Mouse (Mus musculus) heart, adult 10 weeks (tissue): Measurements from ENCODE around the gene Vpreb1. TPM values are rescaled to one million over a fixed set of nuclear protein-coding genes. Genes with fewer than 3 reads are reported as not detected.

Experiments used
- polyA plus RNA-seq: library from polyadenylated mRNA; stranded (reverse); fragments of 350-450 nt; fragmentation: Illumina TruSeq; extraction: RNeasy Lipid Tissue Mini Kit (QIAGEN cat#74804); gene quantifications from one replicate; pipeline ENCODE4 v1.2.3, GENCODE M21; 2014; ENCODE audit warnings: low read depth, low replicate concordance

Vpreb1 gene
- polyA plus RNA-seq: not detected

DNA sequence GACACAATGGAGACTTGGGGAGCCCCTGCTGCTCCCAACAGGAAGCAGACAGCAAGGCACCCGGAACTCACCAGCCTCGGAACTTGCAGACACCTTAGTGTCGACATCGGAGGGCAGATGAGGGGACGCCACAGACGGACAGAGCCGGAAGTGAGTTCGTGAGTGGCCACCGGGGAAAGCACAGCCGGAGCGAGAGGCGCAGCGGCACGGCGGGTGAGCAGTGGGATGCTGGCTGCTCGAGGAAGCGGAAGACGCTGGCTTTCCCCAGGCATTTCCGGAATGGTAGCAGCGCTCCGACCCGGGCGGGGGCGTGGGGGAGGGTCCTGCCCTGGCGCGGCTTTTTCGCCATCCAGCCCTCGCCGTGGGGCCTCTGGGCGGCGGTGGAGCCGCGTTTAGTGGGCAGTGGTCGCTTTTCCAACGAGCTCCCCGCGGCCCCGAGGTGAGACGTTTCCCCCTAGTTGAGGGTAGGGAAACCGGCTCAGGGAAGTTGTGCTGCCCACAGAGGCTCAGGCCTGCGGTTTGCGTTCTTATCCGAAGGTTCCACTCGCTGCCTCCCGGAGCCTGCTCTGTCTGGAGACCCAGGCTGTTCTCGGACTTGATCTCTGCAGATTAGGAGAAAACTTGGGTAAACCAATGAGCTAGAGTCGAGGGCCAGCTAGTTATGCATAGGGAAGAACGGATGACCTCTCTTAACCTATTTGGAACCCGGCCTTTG, at the start of gene Vpreb1, which contains the start of gene Top3b:
Gene Vpreb1 (minus strand): TSS at position 227 of the 715 bp plus-strand sequence.
Gene Top3b (plus strand): TSS at position 120 of the 715 bp plus-strand sequence.

DNA sequence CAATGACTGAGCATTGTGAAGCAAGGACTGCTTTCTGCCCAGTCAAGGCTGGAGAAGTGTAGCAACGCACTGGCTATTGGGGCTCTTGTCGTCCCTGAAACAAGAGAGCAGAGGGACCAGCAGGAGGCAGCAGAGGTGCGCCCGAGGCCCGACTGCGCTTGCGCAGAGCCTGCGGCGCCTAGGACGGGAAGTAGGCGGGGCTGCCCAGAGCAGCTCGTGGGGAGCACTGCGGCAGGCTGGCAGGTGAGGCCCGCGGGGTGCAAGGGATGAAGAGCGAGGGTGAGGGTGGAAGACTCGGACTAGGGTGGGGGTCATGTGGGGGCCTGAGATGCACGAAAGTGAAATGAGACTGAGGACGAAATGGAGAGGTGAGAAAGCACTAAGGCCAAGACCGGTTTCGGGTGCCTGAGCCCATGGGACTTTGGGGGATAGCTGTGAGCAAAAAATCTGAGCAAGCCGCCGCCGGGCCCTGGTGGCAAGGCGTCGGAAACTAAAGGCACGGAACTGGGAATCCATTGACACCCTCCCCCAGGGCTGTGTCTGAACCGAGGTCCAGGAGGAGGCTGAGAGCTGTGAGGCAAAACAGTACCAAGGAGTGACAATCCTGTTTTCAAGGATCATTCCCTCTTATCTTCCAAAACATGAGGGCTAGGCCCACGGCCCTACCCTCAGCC, 25.9 kb upstream of the Vpreb1 start, which contains the start of gene Ppm1f:
Gene Ppm1f (plus strand): TSS at position 88 of the 674 bp plus-strand sequence.

DNA sequence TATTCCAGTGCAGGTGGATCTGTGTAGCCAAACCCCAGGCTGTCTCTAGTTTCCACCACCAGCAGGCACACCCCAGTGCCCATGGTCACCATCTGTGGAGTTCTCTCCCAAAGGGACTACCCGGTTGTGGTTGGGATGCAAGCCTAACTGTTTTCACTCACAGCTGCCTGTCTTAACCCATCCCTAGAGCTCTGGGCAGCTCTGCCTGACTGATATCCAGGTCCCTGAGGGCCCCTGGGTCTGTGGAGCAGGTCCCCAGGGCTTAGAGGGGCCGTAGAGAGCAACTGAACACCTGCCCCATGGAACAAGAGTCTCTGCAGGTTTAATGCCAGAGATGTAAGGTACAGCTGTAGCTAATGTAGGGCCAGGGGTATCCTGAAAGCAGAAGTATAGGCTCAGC, 6.7 kb downstream of the Vpreb1 start, which contains the start of gene Igll1:
Gene Igll1 (minus strand): TSS at position 8 of the 400 bp plus-strand sequence.

DNA sequence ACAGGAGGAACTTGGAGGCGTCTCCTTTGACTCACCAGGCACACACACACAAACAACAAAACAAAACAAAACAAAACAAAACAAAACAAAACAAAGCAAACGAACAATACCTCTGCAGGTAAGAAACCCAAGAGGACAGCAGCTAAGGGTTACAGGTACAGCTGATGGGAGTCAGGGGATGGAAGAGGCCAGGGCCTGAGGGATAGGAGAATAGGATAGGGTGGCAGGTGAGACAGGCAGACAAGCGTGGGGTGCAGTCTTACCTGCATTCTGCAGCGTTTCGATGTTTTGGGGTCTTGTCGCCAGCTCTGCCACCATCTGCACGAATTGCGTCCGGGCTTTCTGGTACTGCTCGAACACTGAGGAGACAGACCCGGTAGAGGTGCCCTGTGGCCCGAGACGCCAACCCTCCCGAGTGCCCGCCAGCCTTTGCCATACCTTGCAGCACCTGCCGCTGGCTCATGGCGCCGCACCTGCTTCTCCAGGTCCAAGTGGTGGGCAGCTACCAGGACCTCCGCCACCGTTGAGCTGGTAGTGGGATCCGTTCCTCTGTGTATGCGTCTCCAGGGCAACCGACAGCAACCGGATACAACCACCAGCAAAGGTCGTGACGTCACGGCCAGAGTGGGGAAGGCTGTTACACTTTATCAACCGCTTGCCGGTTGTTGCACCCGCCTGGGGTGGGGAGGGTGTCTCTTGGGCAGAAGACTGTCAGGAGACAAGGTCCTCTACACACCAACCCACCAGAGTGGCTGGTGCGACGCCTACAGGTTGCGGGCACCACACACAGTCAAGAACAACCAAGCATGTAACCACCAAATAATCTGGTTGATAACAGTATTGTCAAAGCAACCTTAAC, 41.7 kb downstream of the Vpreb1 start, which contains the start of gene Spag6l:
Gene Spag6l (minus strand): TSS at position 700 of the 859 bp plus-strand sequence.

Other genes with a start within 250 kb of the Vpreb1 start
- gene Olfr19, start 194.4 kb downstream of the Vpreb1 start, polyA plus RNA-seq: not detected
- gene Spag6l, start 41.4 kb downstream of the Vpreb1 start, polyA plus RNA-seq: not detected
- gene Igll1, start 6.9 kb downstream of the Vpreb1 start, polyA plus RNA-seq: not detected
- 41.2 TPM for gene Top3b, start 107 bp downstream of the Vpreb1 start, polyA plus RNA-seq
- 21.6 TPM for gene Ppm1f, start 25.6 kb upstream of the Vpreb1 start, polyA plus RNA-seq
- 105 TPM for gene Mapk1, start 112.5 kb upstream of the Vpreb1 start, polyA plus RNA-seq
- gene Ypel1, start 198.9 kb upstream of the Vpreb1 start, polyA plus RNA-seq: 0.84 TPM
- 44.2 TPM for gene Ppil2, start 240.4 kb upstream of the Vpreb1 start, polyA plus RNA-seq